Mouse (Mus musculus) kidney, embryonic 16.5 days (tissue): ENCODE results near the gene Obp2b. TPM values are rescaled to one million over a fixed set of nuclear protein-coding genes. Genes with fewer than 3 reads are reported as not detected.
A peak's percentile ranks its signal among the peaks of the same experiment; 100 is the strongest.
"Not testable (repeated sequence)": the region's sequence is repeated elsewhere in the genome, so short reads cannot be mapped to it uniquely, and the experiment has no call there.

Source experiments
- ATAC-seq: fragments of 200-750 bp; cut with Nextera tagmentation; 2 replicates; pipeline ENCODE4 v1.8.0; 2017; ENCODE audit warnings: moderate TSS enrichment; ENCODE audit not compliant: low FRiP score, low TSS enrichment
- H3K27ac ChIP-seq: fragments of 300-500 bp; sonication (generic); 2 replicates; pipeline ENCODE4 v1.5.1; 2014; ENCODE audit warnings: low read length
- H3K27me3 ChIP-seq: fragments of 300-500 bp; sonication (generic); 2 replicates; pipeline ENCODE4 v1.6.1; 2014; ENCODE audit warnings: low read length, control low read depth, mixed read lengths; ENCODE audit not compliant: insufficient read depth
- H3K36me3 ChIP-seq: fragments of 300-500 bp; sonication (generic); 2 replicates; pipeline ENCODE4 v1.6.1; 2014; ENCODE audit warnings: low read length, control low read depth, mixed read lengths; ENCODE audit not compliant: insufficient read depth
- H3K4me1 ChIP-seq: fragments of 300-500 bp; sonication (generic); 2 replicates; pipeline ENCODE4 v1.6.1; 2014; ENCODE audit warnings: low read length, control low read depth, mixed read lengths; ENCODE audit not compliant: insufficient read depth
- H3K4me2 ChIP-seq: fragments of 300-500 bp; sonication (generic); replicated peaks from 2 replicates; pipeline ENCODE4 v1.6.1; 2014; ENCODE audit warnings: low read depth, low read length
- H3K4me3 ChIP-seq: fragments of 300-500 bp; sonication (generic); 2 replicates; pipeline ENCODE4 v1.5.1; 2014; ENCODE audit warnings: mild to moderate bottlenecking, low read length
- H3K9ac ChIP-seq: fragments of 300-500 bp; sonication (generic); replicated peaks from 2 replicates; pipeline ENCODE4 v1.6.1; 2014; ENCODE audit warnings: low read length
- H3K9me3 ChIP-seq: fragments of 300-500 bp; sonication (generic); 2 replicates; pipeline ENCODE4 v1.6.1; 2016; ENCODE audit warnings: low read length, control low read depth
- WGBS: fragments of 180-500 bp; shearing (Covaris S2); extraction: QIAGEN DNeasy Blood & Tissue Kit; methylation state at CpG from one replicate; pipeline ENCODE4 v1.1.7; 2014; 5-methylcytosine and 5-hydroxymethylcytosine counted together
- polyA plus RNA-seq: library from polyadenylated mRNA; unstranded; fragments of >200 nt; fragmentation: Nextera tagmentation; extraction: Ambion mirVana; gene quantifications from 2 replicates; pipeline ENCODE4 v1.2.1, GENCODE M21; 2015

The Obp2b gene
- not detected in 2 replicates for polyA plus RNA-seq

- not testable (repeated sequence) for H3K36me3 ChIP-seq, H3K27ac ChIP-seq, H3K4me2 ChIP-seq, ATAC-seq, H3K9me3 ChIP-seq, H3K9ac ChIP-seq, H3K4me1 ChIP-seq, H3K4me3 ChIP-seq, H3K27me3 ChIP-seq
- 74% methylated on average over 3 of the region's 3 CpGs for WGBS
Observed at GRCm38 (mm10) chr2:25736709-25737108, at the start of gene Obp2b. Gene Obp2b, plus strand, starts transcription at chr2:25737009.

- Histone ChIP-seq H3K27me3 (no peaks in the 10 kb centered on the region), H3K4me2 (no peak overlapping the region), H3K36me3 (no peaks in the 10 kb centered on the region), H3K4me1 (no peaks in the 10 kb centered on the region), H3K9me3 (no peaks in the 10 kb centered on the region), H3K9ac (no peak overlapping the region), H3K4me3 (no peak overlapping the region), H3K27ac (no peak overlapping the region)
- no peak for ATAC-seq
Observed at GRCm38 (mm10) chr2:25694605-25695004, 42.2 kb upstream of the Obp2b start.

- no peak overlapping the region for H3K4me2 ChIP-seq
- H3K9ac ChIP-seq, result no peak overlapping the region
- H3K27me3 ChIP-seq, result no peaks in the 10 kb centered on the region
- no peaks in the 10 kb centered on the region for H3K9me3 ChIP-seq
- WGBS, result 21% methylated on average over 4 of the region's 4 CpGs
- no peaks in the 10 kb centered on the region for H3K36me3 ChIP-seq
- ATAC-seq, result no peak
- no peaks in the 10 kb centered on the region for H3K4me1 ChIP-seq
- no peak overlapping the region for H3K4me3 ChIP-seq
- no peak overlapping the region for H3K27ac ChIP-seq
Observed at GRCm38 (mm10) chr2:25696951-25697350, 39.9 kb upstream of the Obp2b start.

DNA sequence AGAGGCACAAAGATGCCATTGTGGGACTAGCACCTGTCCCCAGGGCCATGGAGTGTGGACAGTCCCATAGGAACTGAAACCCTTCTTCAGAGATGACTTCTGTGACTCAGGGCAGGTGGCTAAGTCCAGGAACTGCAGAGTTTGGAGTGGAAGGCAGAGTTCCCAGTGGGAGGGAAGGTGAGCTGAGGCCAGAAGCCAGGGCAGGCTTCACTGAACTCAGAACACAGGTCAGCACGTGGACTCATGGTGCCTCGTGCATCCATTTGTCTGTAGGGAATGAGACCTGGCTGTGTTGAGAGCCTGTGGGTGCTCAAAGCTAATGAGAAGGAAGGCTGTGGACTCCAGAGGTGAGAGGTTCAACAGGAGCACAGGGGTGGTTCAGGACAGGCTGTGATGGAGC lies 38.1 kb upstream of the Obp2b start:
- Histone ChIP-seq H3K36me3 (no peaks in the 10 kb centered on the region), H3K27me3 (no peaks in the 10 kb centered on the region), H3K9me3 (no peaks in the 10 kb centered on the region), H3K27ac (no peak overlapping the region), H3K4me1 (no peaks in the 10 kb centered on the region), H3K4me3 (no peak overlapping the region), H3K9ac (no peak overlapping the region), H3K4me2 (no peak overlapping the region)
- WGBS, result 76% methylated on average over 2 of the region's 2 CpGs
- ATAC-seq, result no peak

- 86% methylated on average over 3 of the region's 3 CpGs for WGBS
- H3K4me3 ChIP-seq, H3K27me3 ChIP-seq, H3K4me2 ChIP-seq, H3K36me3 ChIP-seq, H3K9ac ChIP-seq, H3K9me3 ChIP-seq, ATAC-seq, H3K4me1 ChIP-seq, H3K27ac ChIP-seq: not testable (repeated sequence)
Observed at GRCm38 (mm10) chr2:25699743-25700142, 37.1 kb upstream of the Obp2b start, which contains the start of gene Obp2a. Gene Obp2a, plus strand, starts transcription at chr2:25700043.

- H3K4me2 ChIP-seq, result no peak overlapping the region
- 88% methylated on average over 5 of the region's 5 CpGs for WGBS
- no peak overlapping the region for H3K4me3 ChIP-seq
- H3K36me3 ChIP-seq, result no peaks in the 10 kb centered on the region
- H3K9ac ChIP-seq, result no peak overlapping the region
- no peak for ATAC-seq
- no peaks in the 10 kb centered on the region for H3K4me1 ChIP-seq
- no peak overlapping the region for H3K27ac ChIP-seq
- no peaks in the 10 kb centered on the region for H3K9me3 ChIP-seq
- H3K27me3 ChIP-seq, result no peaks in the 10 kb centered on the region
Observed at GRCm38 (mm10) chr2:25701001-25701400, 35.8 kb upstream of the Obp2b start.

- WGBS, result 63% methylated on average over 4 of the region's 4 CpGs
- Histone ChIP-seq H3K27me3 (no peaks in the 10 kb centered on the region), H3K4me3 (no peak overlapping the region), H3K9me3 (no peaks in the 10 kb centered on the region), H3K4me1 (peaks cover 9% of the 10 kb centered on the region; the same call in 1 of the 2 replicates), H3K36me3 (no peaks in the 10 kb centered on the region), H3K9ac (no peak overlapping the region), H3K4me2 (no peak overlapping the region), H3K27ac (no peak overlapping the region)
- ATAC-seq, result no peak
Observed at GRCm38 (mm10) chr2:25703706-25704105, 33.1 kb upstream of the Obp2b start.

- no peaks in the 10 kb centered on the region for H3K27me3 ChIP-seq
- no peaks in the 10 kb centered on the region for H3K36me3 ChIP-seq
- H3K4me1 ChIP-seq, result peaks cover 9% of the 10 kb centered on the region; the same call in 1 of the 2 replicates
- peak; percentile 93 for ATAC-seq
- no peaks in the 10 kb centered on the region for H3K9me3 ChIP-seq
- H3K4me2 ChIP-seq, result peak within 1 kb of the TSS; percentile 91
- under 1% methylated on average over 78 of the region's 78 CpGs for WGBS
- H3K9ac ChIP-seq, result peak within 1 kb of the TSS; percentile 85
- H3K4me3 ChIP-seq, result peak within 1 kb of the TSS; percentile 86
- H3K27ac ChIP-seq, result peak within 1 kb of the TSS; percentile 67
Observed at GRCm38 (mm10) chr2:25706643-25707481, 29.9 kb upstream of the Obp2b start, which contains the start of gene Bmyc. Gene Bmyc, plus strand, starts transcription at chr2:25706739.

GRCm38 (mm10) chr2:25708121-25708520 lies 28.7 kb upstream of the Obp2b start:
- no peak for ATAC-seq
- H3K27me3 ChIP-seq, result no peaks in the 10 kb centered on the region

DNA sequence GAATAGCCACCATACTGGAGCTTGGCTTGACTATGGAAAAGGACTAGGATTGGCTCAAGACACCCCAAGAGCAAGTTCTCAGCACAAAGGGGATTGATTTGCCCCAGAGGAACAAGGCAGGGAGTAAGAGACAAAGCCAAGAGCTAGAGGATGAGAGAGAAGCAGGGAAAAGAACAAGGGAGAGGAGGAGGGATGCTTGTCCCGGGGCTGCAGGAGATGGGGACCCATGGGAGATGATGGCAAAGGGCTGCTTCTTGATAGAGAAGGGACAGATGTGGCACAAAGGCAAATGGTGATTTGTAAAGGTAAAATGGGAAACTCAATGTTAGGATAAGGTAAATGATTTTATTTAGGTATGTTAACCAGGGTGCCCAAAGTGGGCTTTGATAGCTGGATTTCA lies 27.8 kb upstream of the Obp2b start:
- not testable (repeated sequence) for H3K9me3 ChIP-seq, H3K4me2 ChIP-seq, H3K27ac ChIP-seq, H3K36me3 ChIP-seq, H3K4me1 ChIP-seq, ATAC-seq, H3K27me3 ChIP-seq, H3K9ac ChIP-seq, H3K4me3 ChIP-seq
- WGBS, result 83% methylated on average over 1 of the region's 1 CpGs

More at GRCm38 (mm10) chr2:25708121-25708520, 28.7 kb upstream of the Obp2b start:
- peak overlapping the region; percentile 39 for H3K4me2 ChIP-seq
- no peaks in the 10 kb centered on the region for H3K36me3 ChIP-seq
- H3K4me3 ChIP-seq, result 0 out of 2 replicates have a peak overlapping the region, but pooled peaks have one; percentile 13
- peaks cover 9% of the 10 kb centered on the region; the same call in 1 of the 2 replicates for H3K4me1 ChIP-seq
- H3K27ac ChIP-seq, result no peak overlapping the region
- no peaks in the 10 kb centered on the region for H3K9me3 ChIP-seq
- peak overlapping the region; percentile 5; the same call in 1 of the 2 replicates for H3K9ac ChIP-seq
- whole genome bisulfite sequencing, result 60% methylated on average over 2 of the region's 2 CpGs
